Mouse (Mus musculus): ENCODE measurements around the gene Intu. TPM values are rescaled to one million over a fixed set of nuclear protein-coding genes. Genes with fewer than 3 reads are reported as not detected.

Gene Intu
- polyA plus RNA-seq, 1 experiment: 1.3 TPM

DNA sequence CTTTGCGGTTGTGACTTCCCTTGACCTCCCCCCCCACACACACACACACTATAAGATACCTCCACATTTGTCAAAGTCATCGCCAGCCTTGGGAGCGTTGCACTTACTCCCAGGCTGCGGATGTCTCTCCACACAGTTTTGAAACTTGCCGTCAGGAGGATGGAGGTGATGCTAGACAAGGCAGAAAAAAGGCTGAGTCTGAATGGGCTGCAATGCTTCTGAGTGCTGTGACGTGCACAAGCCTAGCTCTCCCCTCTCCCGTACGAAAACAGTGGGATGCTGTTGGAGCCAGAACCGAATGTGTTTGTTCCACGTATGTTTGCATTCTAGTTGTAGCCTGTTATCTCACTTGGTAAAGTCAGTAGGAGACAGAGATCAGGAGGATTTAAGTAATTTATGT is 162.3 kb downstream of the Intu start:
- whole genome bisulfite sequencing: 85% methylated on average over 10 of the region's 10 CpGs
- H3K4me1 ChIP-seq (ENCODE audit: control insufficient read depth, insufficient read depth, low read length): peaks cover 2% of the 10 kb centered on the region

GRCm38 (mm10) chr3:40693960-40694359 is 162.9 kb downstream of the Intu start:
- peaks cover 2% of the 10 kb centered on the region for H3K4me1 ChIP-seq (ENCODE audit: control insufficient read depth, insufficient read depth, low read length)

More for the DNA sequence above, 162.3 kb downstream of the Intu start:
- no peak for TF ChIP-seq CTCF (IDR thresholded peaks at IDR 0.05; ENCODE audit: control insufficient read depth, insufficient read depth, low read length)
- no peak for TF ChIP-seq POLR2A (IDR thresholded peaks at IDR 0.05; ENCODE audit: borderline replicate concordance, control insufficient read depth, low read depth, low read length)
- Histone ChIP-seq H3K4me3 (replicated peaks; ENCODE audit: control insufficient read depth, low read depth, low read length) (no peak overlapping the region), H3K27ac (ENCODE audit: control insufficient read depth, insufficient read depth, low read depth, low read length, poor library complexity) (no peak overlapping the region)

GRCm38 (mm10) chr3:40694438-40694837 is 163.4 kb downstream of the Intu start:
- H3K4me1 ChIP-seq (ENCODE audit: control insufficient read depth, insufficient read depth, low read length): peaks cover 2% of the 10 kb centered on the region
- H3K27ac ChIP-seq (ENCODE audit: control insufficient read depth, insufficient read depth, low read depth, low read length, poor library complexity): no peak overlapping the region
- H3K4me3 ChIP-seq (replicated peaks; ENCODE audit: control insufficient read depth, low read depth, low read length): no peak overlapping the region
- WGBS: 5% methylated on average over 2 of the region's 2 CpGs
- TF ChIP-seq POLR2A (IDR thresholded peaks at IDR 0.05; ENCODE audit: borderline replicate concordance, control insufficient read depth, low read depth, low read length) (no peak), CTCF (IDR thresholded peaks at IDR 0.05; ENCODE audit: control insufficient read depth, insufficient read depth, low read length) (no peak)

More at GRCm38 (mm10) chr3:40693960-40694359, 162.9 kb downstream of the Intu start:
- no peak overlapping the region for H3K27ac ChIP-seq (ENCODE audit: control insufficient read depth, insufficient read depth, low read depth, low read length, poor library complexity)
- no peak overlapping the region for H3K4me3 ChIP-seq (replicated peaks; ENCODE audit: control insufficient read depth, low read depth, low read length)
- TF ChIP-seq CTCF (IDR thresholded peaks at IDR 0.05; ENCODE audit: control insufficient read depth, insufficient read depth, low read length): no peak
- no peak for TF ChIP-seq POLR2A (IDR thresholded peaks at IDR 0.05; ENCODE audit: borderline replicate concordance, control insufficient read depth, low read depth, low read length)
- 64% methylated on average over 7 of the region's 7 CpGs for WGBS

DNA sequence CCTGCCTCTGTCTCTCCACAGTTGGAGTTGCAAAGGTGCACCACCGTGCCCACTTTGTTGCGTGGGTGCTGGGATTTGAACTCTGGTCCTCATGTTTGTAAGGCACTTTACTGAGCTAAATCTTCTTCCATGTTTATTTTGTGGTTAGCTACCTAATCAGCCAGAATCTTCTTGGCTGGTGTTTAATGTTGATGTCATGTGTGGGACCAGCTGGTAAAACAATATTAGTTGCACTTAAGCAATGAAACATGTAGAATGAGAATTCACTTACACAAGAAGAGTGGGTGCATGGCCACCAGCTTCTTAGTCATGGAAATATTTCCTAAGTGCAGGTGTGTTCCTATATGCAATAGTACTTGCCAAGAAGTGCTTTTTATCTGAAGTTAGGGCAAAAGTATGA is 164.1 kb downstream of the Intu start:
- H3K27ac ChIP-seq (ENCODE audit: control insufficient read depth, insufficient read depth, low read depth, low read length, poor library complexity): no peak overlapping the region
- WGBS: 95% methylated on average over 2 of the region's 2 CpGs

GRCm38 (mm10) chr3:40698834-40699233 is 167.7 kb downstream of the Intu start:
- no peak overlapping the region for H3K4me3 ChIP-seq (replicated peaks; ENCODE audit: control insufficient read depth, low read depth, low read length)
- no peak for TF ChIP-seq CTCF (IDR thresholded peaks at IDR 0.05; ENCODE audit: control insufficient read depth, insufficient read depth, low read length)
- no peak for TF ChIP-seq POLR2A (IDR thresholded peaks at IDR 0.05; ENCODE audit: borderline replicate concordance, control insufficient read depth, low read depth, low read length)
- peaks cover 2% of the 10 kb centered on the region for H3K4me1 ChIP-seq (ENCODE audit: control insufficient read depth, insufficient read depth, low read length)
- H3K27ac ChIP-seq (ENCODE audit: control insufficient read depth, insufficient read depth, low read depth, low read length, poor library complexity): no peak overlapping the region
- 35% methylated on average over 3 of the region's 3 CpGs for WGBS

More for the DNA sequence above, 164.1 kb downstream of the Intu start:
- TF ChIP-seq CTCF (IDR thresholded peaks at IDR 0.05; ENCODE audit: control insufficient read depth, insufficient read depth, low read length): no peak
- TF ChIP-seq POLR2A (IDR thresholded peaks at IDR 0.05; ENCODE audit: borderline replicate concordance, control insufficient read depth, low read depth, low read length): no peak
- Histone ChIP-seq H3K4me1 (ENCODE audit: control insufficient read depth, insufficient read depth, low read length) (peaks cover 2% of the 10 kb centered on the region), H3K4me3 (replicated peaks; ENCODE audit: control insufficient read depth, low read depth, low read length) (no peak overlapping the region)

DNA sequence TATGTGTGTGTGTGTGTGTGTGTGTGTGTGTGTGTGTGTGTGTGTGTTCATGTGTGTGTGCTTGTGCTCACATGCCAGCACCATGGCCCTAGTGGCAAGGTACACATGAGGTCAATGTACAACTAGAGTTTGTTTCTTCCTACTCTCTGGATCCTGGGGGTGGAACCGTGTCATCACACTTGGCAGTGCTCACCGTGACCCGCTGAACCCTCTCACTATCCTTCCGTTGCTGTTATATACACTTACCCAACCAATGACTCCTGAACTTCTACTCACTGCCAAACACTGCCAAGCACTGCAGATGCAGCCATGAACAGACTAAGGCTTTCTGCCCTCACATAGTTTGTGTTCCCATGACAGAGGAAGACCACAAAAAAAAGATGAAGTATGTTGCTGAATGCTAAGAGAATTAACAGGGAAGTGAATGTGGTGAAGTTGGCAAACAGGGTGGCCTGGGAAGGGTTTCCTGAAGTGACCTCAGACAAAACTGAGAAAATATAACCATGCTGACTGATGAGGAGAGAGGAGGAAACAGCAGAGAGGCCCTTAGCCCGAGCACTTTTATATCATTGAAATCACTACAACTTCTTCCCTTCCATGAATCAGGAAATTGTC is 173.8 kb downstream of the Intu start:
- TF ChIP-seq POLR2A (IDR thresholded peaks at IDR 0.05; ENCODE audit: borderline replicate concordance, control insufficient read depth, low read depth, low read length) (no peak), CTCF (IDR thresholded peaks at IDR 0.05; ENCODE audit: control insufficient read depth, insufficient read depth, low read length) (no peak)
- Histone ChIP-seq H3K4me3 (replicated peaks; ENCODE audit: control insufficient read depth, low read depth, low read length) (no peak overlapping the region), H3K4me1 (ENCODE audit: control insufficient read depth, insufficient read depth, low read length) (peaks cover 4% of the 10 kb centered on the region), H3K27ac (ENCODE audit: control insufficient read depth, insufficient read depth, low read depth, low read length, poor library complexity) (peak overlapping the region; percentile 33; the same call in 1 of the 2 replicates)
- WGBS: 22% methylated on average over 5 of the region's 5 CpGs

- H3K27ac ChIP-seq (ENCODE audit: control insufficient read depth, insufficient read depth, low read depth, low read length, poor library complexity): no peak within 1 kb of the TSS
- H3K4me1 ChIP-seq (ENCODE audit: control insufficient read depth, insufficient read depth, low read length): peaks cover 4% of the 10 kb centered on the region
- no peak for TF ChIP-seq CTCF (IDR thresholded peaks at IDR 0.05; ENCODE audit: control insufficient read depth, insufficient read depth, low read length)
- no peak for TF ChIP-seq POLR2A (IDR thresholded peaks at IDR 0.05; ENCODE audit: borderline replicate concordance, control insufficient read depth, low read depth, low read length)
- no peak within 1 kb of the TSS for H3K4me3 ChIP-seq (replicated peaks; ENCODE audit: control insufficient read depth, low read depth, low read length)
- 95% methylated on average over 30 of the region's 30 CpGs for WGBS
Observed at GRCm38 (mm10) chr3:40708655-40709054, 177.6 kb downstream of the Intu start, which contains the start of gene Slc25a31. Gene Slc25a31, plus strand, starts transcription at chr3:40708855.

DNA sequence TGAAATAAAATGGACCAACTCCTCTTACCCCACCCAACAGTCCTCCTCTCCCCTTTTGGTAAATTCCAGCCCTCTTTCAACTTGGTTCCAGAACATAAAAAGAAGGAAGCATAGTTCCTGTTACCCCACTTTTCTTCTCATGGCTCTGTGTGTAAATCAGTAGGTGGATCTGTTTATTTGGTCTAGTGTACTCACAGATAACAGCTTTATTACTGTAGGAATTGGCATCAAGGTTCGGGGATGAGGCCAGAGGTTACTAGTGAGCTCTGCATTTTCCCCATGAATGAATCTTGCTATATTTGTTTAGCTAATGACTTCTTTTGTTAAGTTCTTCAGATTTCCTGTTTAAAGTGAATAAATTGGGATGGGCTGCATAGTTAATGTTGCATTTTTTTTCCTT is 185.0 kb downstream of the Intu start:
- no peak for TF ChIP-seq CTCF (IDR thresholded peaks at IDR 0.05; ENCODE audit: control insufficient read depth, insufficient read depth, low read length)
- TF ChIP-seq POLR2A (IDR thresholded peaks at IDR 0.05; ENCODE audit: borderline replicate concordance, control insufficient read depth, low read depth, low read length): no peak
- 50% methylated on average over 1 of the region's 1 CpGs for WGBS
- no peaks in the 10 kb centered on the region for H3K4me1 ChIP-seq (ENCODE audit: control insufficient read depth, insufficient read depth, low read length)
- H3K4me3 ChIP-seq (replicated peaks; ENCODE audit: control insufficient read depth, low read depth, low read length): no peak overlapping the region
- no peak overlapping the region for H3K27ac ChIP-seq (ENCODE audit: control insufficient read depth, insufficient read depth, low read depth, low read length, poor library complexity)

Measured in bone marrow, adult 2 months (tissue).